Mouse (Mus musculus) forebrain, postnatal 0 days (tissue): ENCODE measurements at regions not wholly inside any gene's neighbourhood (a gene's known extent, or its start where the extent isn't known, plus 50 kb on each side); places are given as distances from the start of the nearest gene placed in this dataset.

Source experiments
- ATAC-seq: fragments of 200-750 bp; cut with Nextera tagmentation; 2 replicates; pipeline ENCODE4 v1.8.0; 2017; ENCODE audit warnings: mild to moderate bottlenecking, moderate library complexity
- DNase-seq: peaks from one replicate; pipeline ENCODE4 v3.0.0-alpha.2; 2015
- H3K27ac ChIP-seq: fragments of 300-500 bp; sonication (generic); 2 replicates; pipeline ENCODE4 v1.5.1; 2014; ENCODE audit warnings: low read depth, mild to moderate bottlenecking, antibody characterized with exemption, low read length, moderate library complexity, mixed read lengths
- H3K27me3 ChIP-seq: fragments of 300-500 bp; sonication (generic); 2 replicates; pipeline ENCODE4 v1.6.1; 2014; ENCODE audit warnings: mild to moderate bottlenecking, low read length, mixed read lengths; ENCODE audit not compliant: insufficient read depth
- H3K36me3 ChIP-seq: fragments of 300-500 bp; sonication (generic); 2 replicates; pipeline ENCODE4 v1.6.1; 2014; ENCODE audit warnings: mild to moderate bottlenecking, moderate library complexity; ENCODE audit not compliant: insufficient read depth
- H3K4me1 ChIP-seq: fragments of 300-500 bp; sonication (generic); 2 replicates; pipeline ENCODE4 v1.6.1; 2014; ENCODE audit warnings: antibody characterized with exemption; ENCODE audit not compliant: insufficient read depth
- H3K4me2 ChIP-seq: fragments of 300-500 bp; sonication (generic); 2 replicates; pipeline ENCODE4 v1.6.1; 2014; ENCODE audit warnings: low read depth, mild to moderate bottlenecking, moderate library complexity
- H3K4me3 ChIP-seq: fragments of 300-500 bp; sonication (generic); 2 replicates; pipeline ENCODE4 v1.5.1; 2014; ENCODE audit warnings: low read depth, low read length, mixed read lengths
- H3K9ac ChIP-seq: fragments of 300-500 bp; sonication (generic); 2 replicates; pipeline ENCODE4 v1.6.1; 2014; ENCODE audit warnings: mild to moderate bottlenecking
- H3K9me3 ChIP-seq: fragments of 300-500 bp; sonication (generic); 2 replicates; pipeline ENCODE4 v1.6.1; 2016; ENCODE audit warnings: low read length
- CTCF ChIP-seq: sonication (generic); IDR thresholded peaks from 2 replicates; pipeline ENCODE4 v1.5.1; 2016; ENCODE audit warnings: antibody characterized with exemption, control low read depth, low read depth
- WGBS: fragments of 180-500 bp; shearing (Covaris S2); extraction: QIAGEN DNeasy Blood & Tissue Kit; methylation state at CpG from one replicate; pipeline ENCODE4 v1.1.7; 2014; 5-methylcytosine and 5-hydroxymethylcytosine counted together

- 52% methylated on average over 8 of the region's 8 CpGs for WGBS
- Histone ChIP-seq H3K27me3 (no peaks in the 10 kb centered on the region), H3K4me1 (no peaks in the 10 kb centered on the region), H3K36me3 (no peaks in the 10 kb centered on the region), H3K9me3 (no peaks in the 10 kb centered on the region), H3K4me2 (no peak overlapping the region), H3K27ac (no peak overlapping the region), H3K4me3 (no peak overlapping the region), H3K9ac (no peak overlapping the region)
- ATAC-seq (no peak), DNase-seq (no peak)
- no peak for TF ChIP-seq CTCF
Measured at GRCm38 (mm10) chr1:169031849-169032542, 499.3 kb downstream of the Nuf2 start.

DNA sequence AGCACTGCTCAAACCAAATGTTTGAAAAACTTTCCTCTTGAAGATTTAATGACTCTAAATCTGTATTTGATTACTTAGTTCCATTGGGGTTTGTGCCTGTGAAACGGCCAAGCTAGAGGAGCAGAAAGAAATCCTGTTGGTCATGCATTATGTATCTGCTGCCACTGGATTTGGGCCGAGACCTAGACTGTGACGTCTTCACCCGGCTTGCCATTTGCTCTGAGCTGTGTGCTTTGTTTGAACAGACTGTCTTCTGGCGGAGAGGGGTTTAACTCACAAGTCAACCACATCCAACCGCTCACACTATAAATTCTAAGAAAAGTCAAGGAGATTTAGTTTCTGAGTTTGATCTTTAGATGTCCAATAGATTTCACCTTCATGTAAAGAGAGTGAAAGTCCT is 503.6 kb downstream of the Nuf2 start:
- Histone ChIP-seq H3K4me1 (no peaks in the 10 kb centered on the region), H3K9ac (no peak overlapping the region), H3K9me3 (no peaks in the 10 kb centered on the region), H3K27ac (no peak overlapping the region), H3K4me3 (no peak overlapping the region), H3K4me2 (no peak overlapping the region), H3K36me3 (no peaks in the 10 kb centered on the region), H3K27me3 (no peaks in the 10 kb centered on the region)
- no peak for TF ChIP-seq CTCF
- DNase-seq (peak; percentile 47), ATAC-seq (peak; percentile 88)
- WGBS: 51% methylated on average over 6 of the region's 6 CpGs

GRCm38 (mm10) chr1:169027241-169027640 is 504.0 kb downstream of the Nuf2 start:
- H3K4me1 ChIP-seq: no peaks in the 10 kb centered on the region
- H3K27me3 ChIP-seq: no peaks in the 10 kb centered on the region
- H3K9me3 ChIP-seq: no peaks in the 10 kb centered on the region
- no peaks in the 10 kb centered on the region for H3K36me3 ChIP-seq
- WGBS: 77% methylated on average over 3 of the region's 3 CpGs
- H3K27ac ChIP-seq: no peak overlapping the region
- no peak overlapping the region for H3K4me3 ChIP-seq
- peak; percentile 84 for ATAC-seq
- peak; percentile 33 for DNase-seq
- H3K9ac ChIP-seq: no peak overlapping the region
- H3K4me2 ChIP-seq: no peak overlapping the region
- TF ChIP-seq CTCF: no peak

DNA sequence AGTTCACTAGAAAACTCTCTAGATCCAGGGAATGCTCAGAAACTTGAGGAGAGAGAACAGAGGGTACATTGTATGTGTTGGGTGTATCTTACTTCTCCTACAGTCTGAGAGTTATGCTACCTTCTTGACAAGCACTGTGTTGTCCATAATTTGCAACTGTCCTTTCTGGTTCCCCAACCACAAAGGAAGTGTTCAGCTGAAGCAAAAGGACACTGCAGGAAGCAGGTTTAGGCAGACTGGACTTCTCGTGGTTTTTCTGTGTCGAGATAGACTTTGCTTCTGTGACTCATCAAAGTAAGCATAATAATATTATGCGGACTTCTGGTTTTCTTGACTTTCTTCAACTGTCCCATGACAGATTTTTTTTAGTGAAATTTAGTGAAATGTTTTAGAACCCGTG is 506.7 kb downstream of the Nuf2 start:
- no peaks in the 10 kb centered on the region for H3K9me3 ChIP-seq
- WGBS: 89% methylated on average over 4 of the region's 4 CpGs
- DNase-seq: no peak
- no peaks in the 10 kb centered on the region for H3K36me3 ChIP-seq
- no peak overlapping the region for H3K27ac ChIP-seq
- no peak for TF ChIP-seq CTCF
- H3K27me3 ChIP-seq: no peaks in the 10 kb centered on the region
- no peak overlapping the region for H3K4me3 ChIP-seq
- no peaks in the 10 kb centered on the region for H3K4me1 ChIP-seq
- H3K9ac ChIP-seq: no peak overlapping the region
- ATAC-seq: no peak
- no peak overlapping the region for H3K4me2 ChIP-seq

- H3K27me3 ChIP-seq: no peaks in the 10 kb centered on the region
- peaks cover 13% of the 10 kb centered on the region for H3K4me1 ChIP-seq
- H3K36me3 ChIP-seq: no peaks in the 10 kb centered on the region
- no peak for TF ChIP-seq CTCF
- peak overlapping the region; percentile 85 for H3K27ac ChIP-seq
- peak; percentile 90 for ATAC-seq
- H3K9ac ChIP-seq: 0 out of 2 replicates have a peak overlapping the region, but pooled peaks have one; percentile 19
- 37% methylated on average over 14 of the region's 14 CpGs for WGBS
- H3K9me3 ChIP-seq: no peaks in the 10 kb centered on the region
- DNase-seq: peak; percentile 87
- no peak overlapping the region for H3K4me2 ChIP-seq
- H3K4me3 ChIP-seq: no peak overlapping the region
Measured at GRCm38 (mm10) chr1:168991506-168992244, 539.6 kb downstream of the Nuf2 start.

DNA sequence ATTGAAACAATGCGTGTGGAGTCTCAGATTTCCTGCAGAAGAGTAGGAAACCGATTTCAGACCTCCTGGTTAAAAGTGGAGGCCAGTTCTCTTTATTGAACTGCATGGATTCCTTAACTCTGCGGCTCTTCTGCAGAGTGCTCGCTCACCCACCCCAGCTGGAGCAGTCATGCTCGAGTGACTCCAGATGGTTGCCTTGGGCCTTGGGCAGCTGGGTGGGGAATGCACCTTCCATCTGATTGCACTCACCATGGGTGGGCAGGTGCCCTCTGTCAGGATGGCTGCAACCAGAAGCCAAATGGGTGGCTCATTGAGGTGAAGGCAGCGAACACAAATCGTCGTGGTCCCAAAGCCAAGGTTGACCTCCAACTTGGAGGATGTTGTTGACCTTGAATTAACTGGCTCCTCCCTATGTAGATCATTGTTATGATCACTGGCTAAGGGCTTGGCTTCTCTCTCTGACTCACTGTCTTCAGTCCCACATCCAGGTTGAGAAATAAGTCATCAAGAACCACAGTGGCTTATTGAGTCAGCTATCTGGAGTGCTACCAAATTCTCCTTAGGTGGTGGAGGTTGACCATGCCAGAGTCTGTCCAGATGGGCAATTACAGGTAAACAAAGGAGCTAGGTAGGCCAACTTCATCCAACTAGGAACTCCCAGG is 543.1 kb upstream of the Pbx1 start:
- Histone ChIP-seq H3K4me2 (no peak overlapping the region), H3K4me1 (no peaks in the 10 kb centered on the region), H3K9ac (no peak overlapping the region), H3K4me3 (no peak overlapping the region), H3K9me3 (0 out of 2 replicates have a peak, but pooled peaks cover 4% of the 10 kb centered on the region), H3K27me3 (no peaks in the 10 kb centered on the region), H3K36me3 (no peaks in the 10 kb centered on the region), H3K27ac (no peak overlapping the region)
- TF ChIP-seq CTCF: no peak
- ATAC-seq: no peak
- WGBS: 85% methylated on average over 8 of the region's 8 CpGs
- no peak for DNase-seq

GRCm38 (mm10) chr1:168969402-168969801 is 537.3 kb upstream of the Pbx1 start:
- Histone ChIP-seq H3K9me3 (0 out of 2 replicates have a peak, but pooled peaks cover 4% of the 10 kb centered on the region), H3K27ac (no peak overlapping the region), H3K4me1 (peaks cover 4% of the 10 kb centered on the region; the same call in 1 of the 2 replicates), H3K4me3 (no peak overlapping the region), H3K27me3 (no peaks in the 10 kb centered on the region), H3K4me2 (no peak overlapping the region), H3K36me3 (no peaks in the 10 kb centered on the region), H3K9ac (no peak overlapping the region)
- no peak for DNase-seq
- 66% methylated on average over 5 of the region's 5 CpGs for WGBS
- no peak for TF ChIP-seq CTCF
- no peak for ATAC-seq
